Mouse (Mus musculus) T-helper 17 cell (primary cell): ENCODE data around the gene Bsg.

Experiments used
- in situ Hi-C, 2 experiments: fragments of 300-600 bp; cut with MboI, MseI; formaldehyde crosslinking; loops; 1 replicate in 1 of 2; 2 replicates in 1 of 2; pipeline ENCODE4 v1.15.1; 2025; ENCODE audit warnings: high pct_unique_total_duplicates in 2 of 2

Gene Bsg

DNA sequence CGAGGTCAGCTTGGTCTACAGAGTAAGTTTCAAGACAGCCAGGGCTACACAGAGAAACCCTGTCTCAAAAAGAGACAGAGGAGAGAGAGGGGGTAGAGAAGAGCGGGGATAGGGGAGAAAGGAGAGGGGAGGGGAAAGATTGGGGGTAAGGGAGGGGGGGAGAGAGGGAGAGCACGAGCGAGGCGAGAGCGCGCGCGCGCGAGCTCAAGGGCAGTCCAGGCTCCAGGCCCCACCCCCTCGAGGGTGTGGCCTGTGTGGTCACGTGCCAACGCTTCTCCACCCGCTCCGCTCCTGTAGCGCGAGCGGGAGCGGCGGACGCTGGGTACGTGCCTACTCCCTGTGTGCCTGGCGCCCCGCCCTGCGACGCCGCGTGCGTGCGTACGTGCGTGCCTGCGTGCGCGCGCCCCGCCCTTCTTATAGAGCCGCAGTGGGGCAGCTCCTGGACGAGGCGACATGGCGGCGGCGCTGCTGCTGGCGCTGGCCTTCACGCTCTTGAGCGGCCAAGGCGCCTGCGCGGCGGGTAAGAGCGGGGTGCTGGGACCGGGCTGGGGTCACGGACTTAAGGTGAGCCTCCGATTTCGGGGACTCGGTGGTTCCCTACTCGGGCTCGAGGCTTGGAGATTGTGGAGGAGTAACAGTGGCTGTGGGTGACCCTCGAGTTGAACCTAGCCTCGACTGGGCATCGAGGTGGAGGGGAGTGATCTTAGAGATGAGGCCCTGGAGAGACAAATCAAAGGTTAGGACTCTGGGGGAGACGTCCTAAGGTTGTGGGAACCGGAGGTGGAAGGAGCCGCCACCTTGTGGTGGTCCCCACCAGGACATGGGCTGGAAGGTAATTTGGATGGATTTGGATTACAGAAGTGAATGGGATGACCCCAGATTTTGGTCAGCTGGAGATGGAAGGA lies at the start of gene Bsg:
Gene Bsg (plus strand): TSS at position 427 of the 905 bp plus-strand sequence.
- in situ Hi-C loops, result loop anchor here in 1 of 2 experiments (25.0 kb wide), 1 partner anchor 1717 kb away; the partner anchor contains the start of gene 1810043G02Rik

DNA sequence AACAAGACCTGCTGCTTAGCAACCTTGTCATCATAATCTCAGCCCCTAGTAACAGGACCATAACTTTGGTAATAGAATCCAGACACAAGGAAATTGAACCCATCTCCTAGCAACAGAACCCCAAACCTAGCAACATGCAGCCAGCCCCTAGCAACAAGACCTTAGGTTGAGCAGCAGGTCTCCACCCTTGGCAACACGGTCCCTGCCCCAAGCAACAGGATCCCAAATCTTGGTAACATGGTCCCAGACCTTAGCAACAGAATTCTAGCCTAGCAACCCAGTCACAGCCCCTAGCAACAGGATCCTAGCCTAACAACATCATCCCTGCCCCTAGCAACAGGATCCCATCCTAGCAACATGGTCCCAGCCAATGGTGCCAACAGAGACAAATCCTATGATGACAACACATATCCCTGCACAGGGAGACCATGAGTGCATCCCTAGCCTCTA lies 49.3 kb upstream of the Bsg start:
- in situ Hi-C loops, result loop anchor here in 1 of 2 experiments (10.0 kb wide), 1 partner anchor 60 kb away; no protein-coding TSS in a partner anchor

DNA sequence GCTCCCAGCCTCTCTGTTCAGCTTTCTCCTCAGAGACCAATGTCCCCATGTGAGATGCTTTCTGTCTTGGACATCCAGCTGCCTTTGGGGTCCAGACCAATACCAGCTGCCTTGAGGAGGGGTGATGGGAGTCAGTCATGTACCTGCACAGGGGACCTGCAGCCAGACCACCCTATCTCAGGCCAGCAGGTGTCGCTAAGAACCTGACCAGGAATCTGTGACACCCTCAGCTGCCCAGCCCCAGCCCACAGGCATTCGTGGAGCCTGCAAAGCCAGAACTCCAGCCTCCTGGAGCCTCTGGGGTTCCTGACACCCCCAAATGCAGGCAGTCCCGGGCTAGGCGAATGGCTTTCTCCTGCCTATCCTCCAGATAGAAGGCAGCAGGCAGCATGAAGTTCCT lies 45.5 kb upstream of the Bsg start:
- in situ Hi-C loops, result loop anchor here in 1 of 2 experiments (10.0 kb wide), 1 partner anchor 64 kb away; no protein-coding TSS in a partner anchor

GRCm38 (mm10) chr10:79660298-79660697 lies 44.0 kb upstream of the Bsg start:
- in situ Hi-C loops, result no loop called here

- in situ Hi-C loops, result no loop called here
These were observed 42.4 kb upstream of the Bsg start for GRCm38 (mm10) chr10:79661861-79662260.

DNA sequence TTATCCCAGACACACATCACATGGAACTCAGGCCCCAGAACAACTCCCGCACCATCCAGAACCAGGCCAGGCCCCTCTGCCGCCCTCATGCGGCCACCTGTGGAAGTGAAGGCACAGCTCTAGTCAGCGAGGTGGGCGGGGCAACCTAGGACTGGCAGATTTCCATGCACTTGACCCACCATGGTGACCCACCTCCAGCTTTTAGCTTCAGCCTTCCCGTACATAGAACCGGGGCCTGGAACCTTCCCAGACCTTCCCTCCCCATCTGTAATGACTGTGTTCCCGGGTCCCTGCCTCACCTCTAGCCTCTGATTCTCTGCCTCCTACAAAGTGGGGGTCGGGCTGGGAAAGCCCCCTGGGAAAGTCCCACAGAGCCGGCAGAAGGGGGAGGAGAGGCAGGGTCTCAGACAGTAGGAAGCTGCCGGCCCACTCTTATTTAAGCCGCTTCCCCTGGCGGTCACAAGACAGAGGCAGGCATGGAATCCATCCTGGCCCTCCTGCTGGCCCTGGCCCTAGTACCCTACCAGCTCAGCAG lies 40.1 kb upstream of the Bsg start, which contains the start of gene Madcam1:
Gene Madcam1 (plus strand): TSS at position 429 of the 535 bp plus-strand sequence.
- in situ Hi-C loops, result no loop called here

- in situ Hi-C loops, result no loop called here
These were observed 39.2 kb upstream of the Bsg start for GRCm38 (mm10) chr10:79665051-79665450.

- in situ Hi-C loops, result no loop called here
These were observed 37.8 kb upstream of the Bsg start for GRCm38 (mm10) chr10:79666493-79666892.

GRCm38 (mm10) chr10:79668076-79668475 lies 36.2 kb upstream of the Bsg start:
- in situ Hi-C loops, result no loop called here

GRCm38 (mm10) chr10:79668771-79669575 lies 35.3 kb upstream of the Bsg start, which contains the start of gene Tpgs1:
Gene Tpgs1 (plus strand): TSS chr10:79669369.
- in situ Hi-C loops, result no loop called here

DNA sequence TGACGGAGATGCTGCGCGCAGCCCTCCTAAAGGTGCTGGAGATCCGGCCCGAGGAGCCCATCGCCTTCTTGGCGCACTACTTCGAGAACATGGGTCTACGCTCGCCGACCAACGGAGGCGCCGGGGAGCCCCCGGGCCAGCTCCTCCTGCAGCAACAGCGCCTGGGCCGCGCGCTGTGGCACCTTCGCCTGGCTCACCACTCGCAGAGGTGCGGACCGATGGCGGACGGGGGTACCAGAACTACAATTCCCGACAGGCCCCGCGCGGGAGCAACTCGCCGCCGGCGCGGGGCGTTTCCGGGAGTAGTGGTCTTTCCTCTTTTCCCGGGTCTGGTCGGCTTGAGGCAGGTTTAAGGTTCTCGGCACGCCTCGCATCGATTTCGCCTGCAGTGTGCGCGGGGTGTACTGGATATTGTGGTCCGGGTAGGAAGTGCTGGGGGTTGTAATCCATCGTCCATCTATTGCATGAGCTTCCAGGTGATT lies 34.7 kb upstream of the Bsg start:
- in situ Hi-C loops, result loop anchor here (10.0 kb wide), 2 partner anchors 1095 to 1205 kb away; partner anchors contain the start of genes Ilvbl (in 1 of the 2) and Pdxk (in 1 of the 2)

GRCm38 (mm10) chr10:79670071-79670888 lies 34.0 kb upstream of the Bsg start:
- in situ Hi-C loops, result loop anchor here (10.0 kb wide), 2 partner anchors 1095 to 1205 kb away; partner anchors contain the start of genes Ilvbl (in 1 of the 2) and Pdxk (in 1 of the 2)

DNA sequence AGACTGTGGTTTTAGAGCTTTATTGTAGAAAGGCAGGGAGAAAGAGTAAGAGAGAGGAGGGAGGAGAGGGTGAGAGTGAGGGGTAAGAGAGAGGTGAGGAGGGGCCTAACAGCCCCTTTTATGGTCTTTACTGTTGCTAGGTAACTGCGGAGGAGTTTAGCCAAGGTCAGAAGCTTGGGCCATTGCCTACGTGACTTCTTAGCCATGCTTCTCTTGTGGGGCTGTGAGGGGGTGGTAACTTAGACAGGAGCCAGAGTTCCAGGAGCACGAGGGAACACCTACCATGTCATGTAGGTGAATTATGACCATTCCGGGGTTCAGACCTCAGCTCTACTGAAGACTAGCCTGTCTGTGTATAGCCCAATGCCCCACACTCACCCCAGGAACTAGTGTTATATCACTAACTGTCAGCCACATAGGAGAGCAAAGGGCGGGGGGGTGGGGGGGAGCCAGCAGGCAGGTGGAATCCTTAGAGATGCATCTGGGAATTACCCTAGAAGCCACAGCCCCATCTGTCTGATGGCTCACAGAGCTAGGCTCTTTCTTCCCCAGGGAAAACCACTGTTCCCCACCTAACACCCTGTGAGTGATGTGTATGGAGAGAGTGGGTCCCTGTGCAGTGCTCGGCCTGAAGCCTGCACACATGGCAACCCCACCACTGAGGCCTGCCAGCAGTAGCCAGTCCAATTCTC lies 32.7 kb upstream of the Bsg start:
- in situ Hi-C loops, result loop anchor here (10.0 kb wide), 2 partner anchors 1097 to 1207 kb away; partner anchors contain the start of genes Ilvbl (in 1 of the 2) and Pdxk (in 1 of the 2)

DNA sequence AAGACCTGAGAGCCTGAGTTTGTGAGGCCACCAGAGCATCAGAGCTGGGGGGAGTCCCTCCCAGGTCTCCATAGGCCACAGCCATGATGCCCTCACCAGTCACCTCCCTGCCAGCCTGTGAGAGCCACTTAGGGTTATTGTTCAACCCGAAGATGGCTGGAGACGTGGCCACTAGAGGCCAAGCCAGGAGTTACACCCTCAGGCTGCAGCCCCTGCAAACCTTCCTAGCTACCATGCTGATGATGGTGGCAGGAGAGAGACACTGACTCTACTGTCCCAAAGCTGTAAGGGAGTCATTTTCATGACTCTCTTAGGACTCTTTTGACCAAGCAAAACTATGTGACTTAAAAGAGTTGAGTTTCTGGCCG lies 32.2 kb upstream of the Bsg start:
- in situ Hi-C loops, result loop anchor here (10.0 kb wide), 2 partner anchors 1097 to 1207 kb away; partner anchors contain the start of genes Ilvbl (in 1 of the 2) and Pdxk (in 1 of the 2)

- in situ Hi-C loops, result loop anchor here (10.0 kb wide), 2 partner anchors 1098 to 1208 kb away; partner anchors contain the start of genes Ilvbl (in 1 of the 2) and Pdxk (in 1 of the 2)
These were observed 31.2 kb upstream of the Bsg start for GRCm38 (mm10) chr10:79673054-79673453.

- in situ Hi-C loops, result loop anchor here (10.0 kb wide), 2 partner anchors 1101 to 1211 kb away; partner anchors contain the start of genes Ilvbl (in 1 of the 2) and Pdxk (in 1 of the 2)
These were observed 28.8 kb upstream of the Bsg start for GRCm38 (mm10) chr10:79675346-79676035.

DNA sequence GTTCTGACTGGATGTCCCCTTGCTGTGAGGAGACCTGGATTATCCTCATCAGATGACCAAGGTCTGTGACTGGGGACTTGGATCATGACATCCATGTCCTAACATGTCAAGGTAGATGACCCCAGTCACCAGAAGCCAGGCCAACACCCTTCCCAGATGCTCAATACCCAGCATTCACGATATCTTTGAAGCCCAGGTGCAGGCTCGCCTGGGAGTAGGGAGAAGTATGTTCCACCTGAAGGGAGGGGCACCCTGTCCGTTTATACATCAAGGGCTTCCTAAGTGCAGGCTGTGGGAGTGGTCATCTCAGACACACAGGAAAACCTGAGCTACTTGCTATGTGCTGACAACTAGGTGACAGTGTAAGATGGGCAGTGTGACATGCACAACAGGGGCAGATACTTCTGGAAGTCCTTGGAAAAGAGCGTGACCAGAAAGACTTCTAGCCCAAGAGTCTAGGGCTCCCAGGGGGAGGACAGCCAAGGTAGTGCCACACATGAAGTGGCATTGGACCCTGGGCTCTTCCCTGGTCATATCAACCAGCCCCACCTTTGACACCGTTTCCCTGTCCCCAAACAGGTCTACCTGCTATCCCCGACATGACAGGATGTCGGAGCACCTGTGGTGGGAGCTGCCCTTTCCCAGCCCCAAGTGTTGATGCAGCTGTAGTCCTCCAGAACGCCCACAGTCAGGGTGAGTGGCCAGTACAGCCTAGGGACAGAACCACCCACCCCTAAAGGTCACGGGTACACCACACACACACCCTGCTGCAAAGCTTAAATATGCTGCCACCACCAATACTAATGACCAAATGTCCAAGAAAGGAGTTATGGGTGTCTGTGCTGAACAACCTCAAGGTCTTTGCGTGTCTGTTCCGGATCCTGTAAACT lies 23.4 kb upstream of the Bsg start:
- in situ Hi-C loops, result no loop called here
